Mouse (Mus musculus): ENCODE results near the gene H2-M10.6. TPM values are rescaled to one million over a fixed set of nuclear protein-coding genes. Genes with fewer than 3 reads are reported as not detected.

Gene H2-M10.6
- total RNA-seq, 2 experiments from 2014 or later, result not detected

DNA sequence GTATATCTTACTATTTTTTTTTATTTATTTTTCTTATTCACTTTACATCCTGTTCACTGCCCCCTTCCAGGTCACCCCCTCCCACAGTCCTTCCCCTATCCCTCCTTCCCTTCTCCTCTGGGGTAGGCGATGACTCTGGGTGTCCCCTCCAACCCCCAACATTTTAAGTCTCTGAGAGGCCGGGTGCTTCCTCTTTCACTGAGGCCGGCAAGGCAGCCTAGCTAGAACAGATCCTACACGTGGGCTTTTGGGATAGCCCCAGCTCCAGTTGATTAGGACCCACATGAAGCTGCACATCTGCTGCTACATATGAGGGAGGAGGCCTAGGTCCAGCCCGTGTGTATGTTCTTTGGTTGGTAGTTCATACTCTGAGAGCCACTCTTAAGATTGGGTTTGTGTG, 27.0 kb downstream of the H2-M10.6 start:
- DNase-seq (ENCODE audit: low spot score in 2 of 2), result no peak
- intact Hi-C loops (cut with DNase I), result no loop called here

DNA sequence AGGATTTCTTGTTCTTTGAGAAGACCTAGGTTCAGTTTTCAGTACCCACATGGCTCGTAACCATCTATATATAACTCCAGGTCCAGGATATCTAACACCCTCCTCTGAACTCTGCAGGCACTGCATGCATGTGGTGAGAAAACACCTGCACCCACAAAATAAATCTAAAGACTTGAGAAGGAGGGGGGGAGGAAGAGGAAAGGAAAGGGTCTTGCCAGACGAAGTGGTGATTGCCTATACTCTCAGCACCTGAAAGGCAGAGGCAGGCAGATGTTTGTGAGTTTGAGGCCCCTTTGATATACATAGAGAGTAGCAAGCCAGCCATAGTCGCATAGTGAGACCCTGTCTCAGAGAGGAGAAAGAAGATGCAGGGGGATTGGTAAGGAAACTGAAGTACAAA, 28.0 kb downstream of the H2-M10.6 start:
- intact Hi-C loops (cut with DNase I), result no loop called here
- no peak for DNase-seq (ENCODE audit: low spot score in 2 of 2)

DNA sequence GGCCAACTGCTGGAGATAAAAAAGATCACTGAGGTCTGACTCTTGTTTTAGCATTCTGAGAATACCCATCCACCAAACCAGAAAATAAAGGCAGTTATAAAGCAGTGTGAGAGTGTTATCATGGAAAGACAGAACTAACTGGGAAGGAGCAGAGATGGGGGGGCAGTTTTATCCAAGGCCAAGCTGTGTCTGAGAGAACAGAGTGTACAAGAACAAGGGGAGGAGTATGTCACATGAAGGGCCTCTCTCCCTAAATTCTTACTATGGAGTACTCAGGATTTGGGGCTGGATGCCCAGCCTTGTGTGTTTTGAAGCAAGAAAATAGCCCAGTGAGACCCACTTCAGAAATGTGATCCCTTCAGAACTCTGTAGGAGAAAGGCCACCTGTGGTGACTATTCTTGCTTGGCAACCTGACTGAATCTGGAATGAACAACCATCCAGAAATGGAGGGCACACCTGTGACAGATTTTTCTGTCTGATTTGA, 29.0 kb downstream of the H2-M10.6 start:
- intact Hi-C loops (cut with DNase I), result no loop called here
- DNase-seq (ENCODE audit: low spot score in 2 of 2), result no peak

DNA sequence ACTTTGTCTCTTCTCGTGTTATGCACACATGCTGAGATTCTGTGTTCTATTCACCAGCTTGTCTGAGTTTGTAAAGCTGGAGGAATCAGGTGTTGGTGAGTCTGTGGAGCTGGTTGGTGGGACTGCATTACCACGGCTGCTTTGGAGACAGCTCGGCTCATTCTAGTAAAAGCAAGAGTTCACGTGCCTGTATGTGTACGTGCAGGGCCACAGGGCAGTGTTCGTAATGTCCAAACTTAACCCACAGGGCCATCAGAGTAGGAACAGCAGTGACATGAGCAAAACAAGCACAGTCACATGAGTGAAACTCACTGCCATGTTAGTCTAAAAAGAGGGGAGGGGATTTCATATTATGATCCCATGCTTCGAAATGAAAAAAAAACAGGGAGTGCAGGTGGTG, 31.7 kb downstream of the H2-M10.6 start:
- DNase-seq (ENCODE audit: low spot score in 2 of 2), result no peak
- intact Hi-C loops (cut with DNase I), result no loop called here

DNA sequence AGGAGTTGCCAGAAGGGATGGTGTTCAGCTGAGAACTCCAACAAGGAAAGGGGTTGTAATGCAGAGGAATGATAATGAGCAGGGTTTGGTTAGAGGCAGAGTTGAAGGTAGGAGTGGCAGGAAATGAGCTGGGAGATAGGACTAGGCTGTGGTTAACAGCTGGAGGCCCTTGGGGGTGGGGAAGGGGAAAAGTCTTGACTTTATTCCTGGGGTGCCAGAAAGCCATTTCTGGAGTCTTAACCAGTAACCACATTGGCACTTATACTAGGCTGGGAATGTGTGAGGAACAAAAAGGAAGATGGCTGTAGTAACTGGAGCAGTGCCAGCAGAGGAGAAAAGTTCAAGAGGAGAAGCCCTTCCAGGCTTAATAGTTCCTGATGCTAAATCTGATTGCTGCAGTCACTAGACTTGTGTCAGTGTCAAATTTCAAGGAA, 32.3 kb downstream of the H2-M10.6 start:
- intact Hi-C loops (cut with DNase I), result no loop called here
- no peak for DNase-seq (ENCODE audit: low spot score in 2 of 2)

DNA sequence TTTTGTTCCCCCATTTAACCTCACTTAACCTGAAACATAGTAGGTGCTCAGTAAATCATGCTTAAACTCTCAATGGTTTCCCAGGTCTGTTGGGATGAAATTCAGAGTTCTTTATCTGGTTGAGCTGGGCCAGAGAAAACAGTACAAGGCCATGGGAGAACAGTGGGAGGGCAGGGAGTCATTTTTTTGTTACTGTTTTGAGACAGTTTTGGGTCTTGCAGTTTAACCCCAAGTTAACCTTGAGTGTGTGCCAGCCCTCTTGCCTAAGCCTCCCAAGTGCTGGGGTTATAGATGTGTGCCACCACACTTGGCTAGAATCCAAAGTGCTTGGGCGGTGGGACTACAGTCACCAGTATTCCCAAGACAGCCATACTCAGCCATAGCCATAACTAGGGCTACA, 32.8 kb downstream of the H2-M10.6 start:
- intact Hi-C loops (cut with DNase I), result no loop called here

DNA sequence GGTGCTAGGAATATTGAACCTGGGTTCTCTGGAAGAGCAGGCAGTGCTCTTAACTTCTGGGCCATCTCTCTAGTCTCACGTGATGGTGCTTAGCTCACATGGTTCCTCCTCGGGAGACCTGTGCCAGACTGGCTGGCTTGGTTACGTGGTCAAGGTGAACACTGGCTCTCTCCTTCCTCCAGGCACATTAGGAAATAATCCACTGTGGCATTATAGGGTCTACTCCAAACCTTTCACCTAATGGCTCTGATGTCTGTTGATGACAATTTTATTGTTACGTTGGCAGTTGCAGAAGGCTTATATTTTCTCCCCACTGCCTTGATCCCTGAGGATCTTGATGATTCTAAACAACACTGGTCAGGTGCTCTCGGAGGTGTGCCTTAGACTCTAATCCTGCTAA, 36.9 kb downstream of the H2-M10.6 start:
- DNase-seq (ENCODE audit: low spot score in 2 of 2), result no peak
- intact Hi-C loops (cut with DNase I), result no loop called here

More for the DNA sequence above, 32.8 kb downstream of the H2-M10.6 start:
- DNase-seq (ENCODE audit: low spot score in 2 of 2), result no peak

DNA sequence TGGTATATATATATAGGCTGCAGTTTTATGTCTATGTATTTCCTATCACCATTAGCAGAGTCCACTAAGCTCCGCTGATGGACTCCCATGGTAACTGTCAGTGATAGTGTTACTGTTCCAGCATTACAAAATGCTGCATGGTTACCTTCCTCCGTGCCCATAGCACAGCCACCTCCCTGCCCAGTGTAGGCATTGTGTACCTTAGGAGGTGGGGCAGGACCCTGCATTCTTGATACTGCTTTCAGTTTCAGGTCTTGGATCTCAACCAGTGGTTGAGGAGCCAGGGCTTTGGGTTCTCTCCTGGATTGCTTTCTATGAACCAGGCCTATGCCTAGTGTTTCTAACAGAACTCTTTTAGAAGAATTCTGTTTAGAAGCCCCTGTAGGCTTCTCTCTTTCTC, 38.0 kb downstream of the H2-M10.6 start:
- intact Hi-C loops (cut with DNase I), result no loop called here
- no peak for DNase-seq (ENCODE audit: low spot score in 2 of 2)

DNA sequence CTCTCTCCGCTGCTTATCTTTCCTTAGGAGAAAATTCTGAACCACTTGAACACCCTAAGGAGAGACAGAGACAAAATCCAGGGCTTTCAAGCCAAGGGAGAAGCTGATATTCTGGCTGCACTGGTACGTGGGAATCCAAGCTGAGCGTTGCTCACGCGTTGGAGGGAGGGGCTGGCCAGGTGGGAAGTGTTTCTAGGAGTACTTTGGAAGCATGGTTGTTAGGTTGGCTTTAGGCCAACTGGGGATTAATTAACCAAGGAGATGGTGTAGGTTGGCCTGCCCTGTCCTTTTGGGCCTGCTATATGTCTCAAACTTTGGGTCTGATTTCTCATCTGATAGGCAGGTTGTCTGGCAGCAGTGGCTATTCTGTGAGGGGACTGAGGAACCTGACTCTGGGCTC, 39.2 kb downstream of the H2-M10.6 start:
- intact Hi-C loops (cut with DNase I), result no loop called here
- DNase-seq (ENCODE audit: low spot score in 2 of 2), result no peak

DNA sequence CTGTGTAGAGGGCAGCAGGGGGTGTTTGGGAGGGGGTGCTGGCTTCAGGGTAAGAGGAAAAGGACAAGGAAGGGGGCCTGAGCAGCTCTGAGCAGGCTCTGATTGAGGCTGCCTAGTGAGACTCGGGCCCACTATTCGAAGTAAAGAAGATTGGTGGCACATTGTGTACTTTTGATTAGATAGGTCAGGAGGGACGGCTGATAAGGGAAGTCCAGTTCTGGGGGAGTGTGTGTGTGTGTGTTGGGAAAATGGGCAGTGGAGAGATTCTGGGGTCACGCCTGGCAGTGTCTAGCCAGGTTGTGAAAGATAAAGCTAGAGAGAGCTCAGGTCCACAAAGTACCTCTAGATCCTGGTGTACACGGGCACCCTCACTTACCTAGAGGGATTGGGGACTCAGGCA, 39.7 kb downstream of the H2-M10.6 start:
- intact Hi-C loops (cut with DNase I), result no loop called here
- no peak for DNase-seq (ENCODE audit: low spot score in 2 of 2)

DNA sequence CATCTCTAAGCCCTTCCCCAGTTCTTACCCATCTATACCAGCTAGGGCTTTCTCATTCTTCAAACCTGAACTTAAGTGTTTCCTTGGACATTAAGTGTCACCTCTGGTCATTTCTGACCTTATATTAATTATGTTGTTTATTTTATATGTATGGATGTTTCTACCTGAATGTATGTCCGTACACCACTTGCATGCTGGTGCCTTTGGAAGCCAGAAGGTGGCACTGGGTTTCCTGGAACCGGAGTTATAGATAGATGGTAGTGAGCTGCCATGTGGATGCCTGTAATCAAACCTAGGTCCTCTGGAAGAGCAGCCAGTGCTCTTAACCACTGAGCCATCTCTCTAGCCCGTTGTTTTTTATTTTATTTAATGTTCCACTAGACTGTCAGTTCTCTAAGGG, 43.5 kb downstream of the H2-M10.6 start:
- DNase-seq (ENCODE audit: low spot score in 2 of 2), result no peak
- intact Hi-C loops (cut with DNase I), result no loop called here

DNA sequence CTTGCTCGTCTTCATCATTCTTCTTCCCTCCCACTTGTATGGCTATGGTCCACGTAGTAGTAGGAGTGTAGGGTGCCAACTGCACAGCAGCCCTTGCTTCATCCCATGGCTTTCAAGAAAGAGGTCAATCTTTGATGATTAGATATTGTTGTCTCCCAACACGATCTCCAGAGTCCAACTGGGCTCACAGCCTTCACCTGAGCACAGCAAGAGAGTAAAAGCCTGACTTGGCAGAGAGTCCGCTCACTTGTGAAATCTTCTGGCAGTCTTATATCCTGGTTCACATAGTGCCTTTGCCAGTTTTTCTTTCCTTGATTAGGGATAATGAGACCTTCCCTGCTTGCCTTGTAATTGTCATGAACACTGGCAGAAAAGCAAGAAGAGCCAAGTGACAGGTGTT, 44.3 kb downstream of the H2-M10.6 start:
- no peak for DNase-seq (ENCODE audit: low spot score in 2 of 2)
- intact Hi-C loops (cut with DNase I), result no loop called here

DNA sequence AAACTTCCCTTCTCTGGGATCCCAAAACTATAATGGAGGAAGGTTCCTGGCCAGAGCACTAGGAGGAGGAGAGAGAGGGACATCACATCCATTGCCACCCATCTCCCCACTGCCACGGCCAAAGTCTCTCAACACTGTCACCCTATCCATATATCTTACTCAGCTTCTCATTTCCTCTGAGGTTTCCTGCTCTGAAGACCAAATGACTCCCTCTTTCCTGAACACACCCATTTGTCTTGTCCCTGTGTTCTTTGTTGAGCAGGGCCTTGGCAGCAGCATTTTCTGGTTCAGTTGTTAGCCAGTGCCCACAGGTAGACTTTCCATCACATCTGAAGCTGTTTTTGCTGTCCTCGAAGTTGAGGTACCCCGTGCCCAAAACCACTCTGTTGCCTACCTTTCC, 46.2 kb downstream of the H2-M10.6 start:
- DNase-seq (ENCODE audit: low spot score in 2 of 2), result no peak
- intact Hi-C loops (cut with DNase I), result no loop called here

DNA sequence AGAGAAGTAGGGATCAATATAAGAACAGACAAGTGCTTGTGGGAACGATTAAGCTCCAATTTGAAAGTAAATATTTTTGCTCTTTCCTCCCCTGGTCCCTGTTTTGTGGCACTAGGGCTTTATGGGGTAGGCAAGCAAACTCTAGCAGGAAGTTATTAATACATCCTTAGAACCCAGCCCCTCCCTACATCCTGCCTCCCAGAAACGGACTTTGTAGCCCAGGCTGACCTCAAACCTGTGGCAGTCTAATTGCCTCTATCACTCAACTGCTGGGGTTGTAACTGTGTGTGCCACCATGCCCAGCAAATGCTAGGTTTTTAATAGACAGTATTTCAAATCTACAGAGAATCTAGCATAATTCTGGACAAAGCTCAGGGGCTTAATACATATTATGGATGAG, 49.7 kb downstream of the H2-M10.6 start:
- no peak for DNase-seq (ENCODE audit: low spot score in 2 of 2)
- intact Hi-C loops (cut with DNase I), result no loop called here

Other genes starting within 250 kb of the H2-M10.6 start
- not detected for gene H2-M9, start 169.5 kb upstream of the H2-M10.6 start, total RNA-seq (2021)
- gene H2-M1, start 140.0 kb upstream of the H2-M10.6 start, total RNA-seq (2021), result not detected
- gene H2-M10.5, start 39.3 kb upstream of the H2-M10.6 start, total RNA-seq (2021), result not detected
- 10 to 100 TPM; 18.1 to 20.4 TPM for gene Trim26, start 25.0 kb downstream of the H2-M10.6 start, total RNA-seq (2021)
- not detected for gene Trim15, start 55.0 kb downstream of the H2-M10.6 start, total RNA-seq (2021)
- not detected for gene Trim10, start 57.4 kb downstream of the H2-M10.6 start, total RNA-seq (2021)
- gene Trim40, start 78.0 kb downstream of the H2-M10.6 start, total RNA-seq (2021), result not detected
- gene Trim31, start 85.9 kb downstream of the H2-M10.6 start, total RNA-seq (2021), result not detected
- gene Rnf39, start 130.7 kb downstream of the H2-M10.6 start, total RNA-seq (2021), result 1 to 10 TPM; 7.1 to 9.9 TPM
- 100 to 1,000 TPM; 126 to 130 TPM for gene Ppp1r11, start 139.6 kb downstream of the H2-M10.6 start, total RNA-seq (2021)
- 10 to 100 TPM; 32.1 to 33.5 TPM for gene Znrd1, start 146.4 kb downstream of the H2-M10.6 start, total RNA-seq (2021)
- 1 to 10 TPM; 3.6 to 3.8 TPM for gene Znrd1as, start 146.4 kb downstream of the H2-M10.6 start, total RNA-seq (2021)
- not detected for gene 2410137M14Rik, start 169.1 kb downstream of the H2-M10.6 start, total RNA-seq (2021)
- gene H2-M5, start 177.4 kb downstream of the H2-M10.6 start, total RNA-seq (2021), result 1 to 10 TPM in 1 of 2 experiments, under 1 TPM in 1; 0.69 to 1.2 TPM
- 10 to 100 TPM; 11.5 to 20.4 TPM for gene Zfp57, start 189.0 kb downstream of the H2-M10.6 start, total RNA-seq (2021)
- gene Mog, start 211.2 kb downstream of the H2-M10.6 start, total RNA-seq (2021), result 10 to 100 TPM; 48.3 to 87.0 TPM
- 100 to 1,000 TPM; 679 to 696 TPM for gene Gabbr1, start 233.8 kb downstream of the H2-M10.6 start, total RNA-seq (2021)

Measured in left cerebral cortex, postnatal 36 days (tissue).